Mouse (Mus musculus): ENCODE data around the gene Ppp1r3c. TPM values are rescaled to one million over a fixed set of nuclear protein-coding genes. Genes with fewer than 3 reads are reported as not detected.

Gene Ppp1r3c
- total RNA-seq, 1 experiment, result 0.22 TPM

DNA sequence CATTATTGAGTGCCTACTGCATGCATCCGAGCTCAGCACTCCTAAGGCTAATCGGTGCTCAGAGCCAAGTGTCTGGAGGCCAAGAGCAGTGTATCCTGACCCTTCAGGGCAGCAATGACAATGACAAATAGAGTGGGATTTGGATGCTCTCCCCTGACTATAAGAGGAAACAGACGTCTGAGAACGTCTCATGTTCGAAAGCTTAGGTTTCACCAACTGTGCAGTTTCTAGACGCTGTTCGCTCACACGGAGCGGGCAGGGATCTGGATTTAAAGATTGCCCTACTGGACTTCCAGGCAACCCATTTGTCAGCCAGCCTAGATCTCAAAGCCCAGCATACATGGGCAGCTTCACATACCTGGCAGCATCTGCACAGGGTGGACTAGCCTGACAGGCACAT, 49.4 kb downstream of the Ppp1r3c start:
- in situ Hi-C loops (cut with MboI; ENCODE audit: low sequenced_read_pairs in 2 of 2, unreplicated experiment in 2 of 2), result no loop called here
- Histone ChIP-seq H3K4me1 (ENCODE audit: control insufficient read depth in 2 of 2, insufficient read depth in 2 of 2, low read length in 2 of 2, poor library complexity in 1 of 2) (peaks cover 4 to 8% of the 10 kb centered on the region in 2 experiments; a peak in 3 of 4 replicates), H3K4me3 (ENCODE audit: insufficient read depth in 1 of 2, low read depth in 1 of 2, low read length in 2 of 2, poor library complexity in 1 of 2, severe bottlenecking in 1 of 2) (no peak overlapping the region), H3K9ac (ENCODE audit: insufficient read depth, low read depth, low read length, poor library complexity, severe bottlenecking) (no peak overlapping the region), H3K27ac (ENCODE audit: insufficient read depth, low read depth, low read length, poor library complexity, severe bottlenecking) (no peak overlapping the region), H3K9me3 (ENCODE audit: control insufficient read depth, insufficient read depth, low read depth, low read length) (no peaks in the 10 kb centered on the region), H3K36me3 (ENCODE audit: control insufficient read depth, insufficient read depth, low read length, poor library complexity, severe bottlenecking) (no peaks in the 10 kb centered on the region)
- DNase-seq (ENCODE audit: low read depth, low spot score), result no peak
- no peak for TF ChIP-seq ZC3H11A (IDR thresholded peaks at IDR 0.05; ENCODE audit: borderline replicate concordance, low read depth, low read length)
- no peak for TF ChIP-seq MAFK (IDR thresholded peaks at IDR 0.05; ENCODE audit: insufficient read depth, low read depth, low read length)
- no peak for TF ChIP-seq HCFC1 (IDR thresholded peaks at IDR 0.05; ENCODE audit: borderline replicate concordance, insufficient read depth, low read length)
- no peak for TF ChIP-seq ZNF384 (IDR thresholded peaks at IDR 0.05; ENCODE audit: low read depth, low read length)
- TF ChIP-seq CHD2 (IDR thresholded peaks at IDR 0.05; ENCODE audit: low read depth, low read length), result no peak

DNA sequence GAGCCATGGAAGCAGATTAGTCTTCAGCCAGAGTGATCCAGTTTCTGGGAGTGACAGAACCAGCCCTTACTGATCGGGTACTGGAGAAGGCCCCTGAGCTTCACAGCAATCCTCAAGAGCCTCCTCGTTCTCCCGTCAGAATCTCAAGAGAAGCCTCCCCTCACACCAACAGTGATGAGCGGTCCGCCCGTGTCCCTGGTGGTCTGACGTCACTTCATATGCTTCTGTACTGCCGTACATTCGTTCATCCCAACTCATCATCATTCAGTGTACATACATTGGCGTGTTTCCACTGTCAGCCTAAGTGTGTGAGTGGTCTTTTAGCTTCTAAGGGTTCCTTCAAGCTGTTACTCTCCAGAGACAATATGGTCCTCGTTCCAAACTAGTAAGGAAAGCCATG, 50.4 kb downstream of the Ppp1r3c start:
- H3K9me3 ChIP-seq (ENCODE audit: control insufficient read depth, insufficient read depth, low read depth, low read length), result no peaks in the 10 kb centered on the region
- no peaks in the 10 kb centered on the region for H3K36me3 ChIP-seq (ENCODE audit: control insufficient read depth, insufficient read depth, low read length, poor library complexity, severe bottlenecking)
- no peak overlapping the region for H3K4me3 ChIP-seq (ENCODE audit: insufficient read depth in 1 of 2, low read depth in 1 of 2, low read length in 2 of 2, poor library complexity in 1 of 2, severe bottlenecking in 1 of 2)
- DNase-seq (ENCODE audit: low read depth, low spot score), result no peak
- TF ChIP-seq ZC3H11A (IDR thresholded peaks at IDR 0.05; ENCODE audit: borderline replicate concordance, low read depth, low read length) (no peak), HCFC1 (IDR thresholded peaks at IDR 0.05; ENCODE audit: borderline replicate concordance, insufficient read depth, low read length) (no peak), CHD2 (IDR thresholded peaks at IDR 0.05; ENCODE audit: low read depth, low read length) (no peak), MAFK (IDR thresholded peaks at IDR 0.05; ENCODE audit: insufficient read depth, low read depth, low read length) (no peak), ZNF384 (IDR thresholded peaks at IDR 0.05; ENCODE audit: low read depth, low read length) (no peak)
- in situ Hi-C loops (cut with MboI; ENCODE audit: low sequenced_read_pairs in 2 of 2, unreplicated experiment in 2 of 2), result no loop called here
- no peak overlapping the region for H3K27ac ChIP-seq (ENCODE audit: insufficient read depth, low read depth, low read length, poor library complexity, severe bottlenecking)
- H3K4me1 ChIP-seq (ENCODE audit: control insufficient read depth in 2 of 2, insufficient read depth in 2 of 2, low read length in 2 of 2, poor library complexity in 1 of 2), result peaks cover 4 to 8% of the 10 kb centered on the region in 2 experiments; a peak in 3 of 4 replicates
- H3K9ac ChIP-seq (ENCODE audit: insufficient read depth, low read depth, low read length, poor library complexity, severe bottlenecking), result no peak overlapping the region

DNA sequence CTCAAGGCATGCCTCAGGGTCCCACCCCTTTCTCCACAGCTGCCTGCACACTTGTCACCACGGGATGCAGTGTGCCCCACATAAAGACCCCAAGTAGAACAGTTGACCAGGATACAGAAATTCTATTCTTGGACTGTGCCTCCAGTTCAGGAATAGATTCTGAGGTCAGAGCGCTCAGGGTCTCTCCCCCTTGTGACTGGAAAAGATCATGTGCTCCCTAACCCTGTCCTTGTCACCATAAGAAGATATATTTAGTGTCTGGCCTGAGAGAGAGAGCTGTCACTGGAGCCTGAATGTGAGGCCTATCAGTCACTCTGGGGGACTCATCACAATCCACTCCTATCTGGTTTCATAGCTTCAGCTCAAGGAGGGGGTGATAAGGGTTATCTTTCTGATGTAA, 53.9 kb downstream of the Ppp1r3c start:
- Histone ChIP-seq H3K27ac (ENCODE audit: insufficient read depth, low read depth, low read length, poor library complexity, severe bottlenecking) (no peak overlapping the region), H3K4me1 (ENCODE audit: control insufficient read depth in 2 of 2, insufficient read depth in 2 of 2, low read length in 2 of 2, poor library complexity in 1 of 2) (peaks cover 0 to 6% of the 10 kb centered on the region in 2 experiments; a peak in 1 of 4 replicates), H3K9ac (ENCODE audit: insufficient read depth, low read depth, low read length, poor library complexity, severe bottlenecking) (no peak overlapping the region), H3K36me3 (ENCODE audit: control insufficient read depth, insufficient read depth, low read length, poor library complexity, severe bottlenecking) (no peaks in the 10 kb centered on the region), H3K9me3 (ENCODE audit: control insufficient read depth, insufficient read depth, low read depth, low read length) (no peaks in the 10 kb centered on the region), H3K4me3 (ENCODE audit: insufficient read depth in 1 of 2, low read depth in 1 of 2, low read length in 2 of 2, poor library complexity in 1 of 2, severe bottlenecking in 1 of 2) (no peak overlapping the region)
- DNase-seq (ENCODE audit: low read depth, low spot score), result no peak
- in situ Hi-C loops (cut with MboI; ENCODE audit: low sequenced_read_pairs in 2 of 2, unreplicated experiment in 2 of 2), result no loop called here
- TF ChIP-seq HCFC1 (IDR thresholded peaks at IDR 0.05; ENCODE audit: borderline replicate concordance, insufficient read depth, low read length) (no peak), MAFK (IDR thresholded peaks at IDR 0.05; ENCODE audit: insufficient read depth, low read depth, low read length) (no peak), CHD2 (IDR thresholded peaks at IDR 0.05; ENCODE audit: low read depth, low read length) (no peak), ZNF384 (IDR thresholded peaks at IDR 0.05; ENCODE audit: low read depth, low read length) (no peak)

Other genes starting within 250 kb of the Ppp1r3c start
- gene Hectd2, start 182.0 kb downstream of the Ppp1r3c start, total RNA-seq (2012; rRNA removed), result 1.8 and 2.3 TPM in 2 replicates
- gene Tnks2, start 97.6 kb upstream of the Ppp1r3c start, total RNA-seq (2012; rRNA removed), result 289 and 434 TPM in 2 replicates
- 0.80 and 0.85 TPM in 2 replicates for gene Fgfbp3, start 183.0 kb upstream of the Ppp1r3c start, total RNA-seq (2012; rRNA removed)
- 37.2 and 41.0 TPM in 2 replicates for gene Btaf1, start 189.4 kb upstream of the Ppp1r3c start, total RNA-seq (2012; rRNA removed)